Mouse (Mus musculus) hindlimb bud, embryonic 11.5 days (tissue): ENCODE results near the gene Vipr1.
A peak's percentile ranks its signal among the peaks of the same experiment; 100 is the strongest.
"Not testable (repeated sequence)": the region's sequence is repeated elsewhere in the genome, so short reads cannot be mapped to it uniquely, and the experiment has no call there.

Experiments used
- DNase-seq: peaks from one replicate; pipeline ENCODE4 v3.0.0-alpha.2; 2012; ENCODE audit warnings: low read depth, low spot score; ENCODE audit errors: extremely low spot score

The Vipr1 gene

DNA sequence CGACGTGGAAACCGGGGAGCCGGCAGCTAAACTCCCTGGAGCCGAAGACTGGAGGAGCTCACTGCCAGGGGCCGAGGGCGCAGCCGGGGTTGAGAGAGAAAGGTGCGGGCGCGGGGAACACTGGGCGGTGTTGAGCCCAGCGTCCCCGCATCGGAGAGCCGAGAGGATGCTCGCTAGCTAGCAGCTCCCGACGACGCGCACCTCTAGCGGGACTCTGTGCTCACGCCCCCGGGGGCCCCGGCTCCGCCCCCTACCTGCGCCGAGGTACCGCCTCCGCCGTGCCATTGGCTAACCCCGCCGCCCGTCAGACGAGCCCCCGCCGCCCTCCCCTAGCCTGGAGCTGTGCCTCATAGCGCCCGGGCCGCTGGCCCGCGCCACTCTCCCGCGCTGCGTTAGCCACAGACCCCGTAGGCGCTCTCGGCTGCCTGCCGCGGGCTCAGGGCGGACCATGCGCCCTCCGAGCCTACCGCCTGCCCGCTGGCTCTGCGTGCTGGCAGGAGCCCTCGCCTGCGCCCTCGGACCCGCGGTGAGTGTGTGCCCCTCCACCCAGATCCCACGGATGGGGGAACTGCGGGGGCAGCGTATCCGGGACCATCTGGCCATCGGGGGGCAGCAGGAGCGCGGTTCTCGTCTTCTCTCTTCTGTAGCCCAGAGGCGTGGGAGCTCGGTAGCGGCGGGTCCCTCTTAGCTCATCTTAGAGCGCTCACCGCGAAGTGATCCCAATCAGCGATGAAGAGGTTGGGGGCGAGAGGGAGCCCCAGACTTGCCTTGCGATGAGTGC lies at the start of gene Vipr1:
Gene Vipr1 (plus strand): TSS at position 316 of the 781 bp plus-strand sequence.
- no peak for DNase-seq

DNA sequence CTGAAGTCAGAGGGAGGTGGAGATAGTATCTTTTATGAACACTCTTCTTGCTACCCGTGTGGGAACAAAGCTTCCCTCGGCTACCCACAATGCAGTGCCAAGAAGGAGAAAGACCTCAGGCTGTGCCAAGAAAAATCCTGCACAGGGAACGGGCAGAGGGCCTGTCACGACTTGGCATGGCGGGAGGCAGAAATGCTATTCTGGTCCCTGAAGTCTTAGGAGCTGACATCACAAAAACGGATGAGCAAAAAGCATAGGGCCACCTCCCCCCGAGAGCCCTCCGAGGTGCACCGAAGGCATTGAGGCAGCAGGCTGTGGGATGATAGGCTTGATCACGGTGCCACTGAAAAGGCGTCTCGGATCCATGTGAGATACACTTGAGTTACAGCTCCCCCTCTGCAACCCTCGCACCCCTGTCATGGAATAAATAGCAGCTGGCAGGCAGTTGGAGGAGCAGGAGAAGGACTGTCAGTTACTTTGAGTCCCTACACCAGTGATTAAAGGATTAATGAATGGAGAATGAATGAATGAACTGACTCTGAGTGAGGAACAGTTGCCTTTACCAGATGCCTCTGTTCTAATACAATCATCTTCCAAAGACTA lies 49.5 kb upstream of the Vipr1 start:
- no peak for DNase-seq

DNA sequence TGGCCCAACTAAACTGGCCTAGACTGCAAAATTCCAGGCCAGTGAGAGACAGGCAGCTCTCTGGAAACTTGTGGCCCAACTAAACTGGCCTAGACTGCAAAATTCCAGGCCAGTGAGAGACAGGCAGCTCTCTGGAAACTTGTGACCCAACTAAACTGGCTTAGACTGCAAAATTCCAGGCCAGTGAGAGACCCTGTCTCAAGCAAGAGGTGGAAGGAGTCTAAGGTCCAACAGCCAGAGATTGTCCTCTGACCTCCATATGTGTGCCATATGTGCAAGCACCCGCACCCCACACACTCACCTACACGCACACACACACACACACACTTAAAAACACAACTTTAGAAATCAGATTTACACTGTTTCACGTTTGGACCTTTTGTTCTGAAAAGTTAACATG lies 48.7 kb upstream of the Vipr1 start:
- not testable (repeated sequence) for DNase-seq

DNA sequence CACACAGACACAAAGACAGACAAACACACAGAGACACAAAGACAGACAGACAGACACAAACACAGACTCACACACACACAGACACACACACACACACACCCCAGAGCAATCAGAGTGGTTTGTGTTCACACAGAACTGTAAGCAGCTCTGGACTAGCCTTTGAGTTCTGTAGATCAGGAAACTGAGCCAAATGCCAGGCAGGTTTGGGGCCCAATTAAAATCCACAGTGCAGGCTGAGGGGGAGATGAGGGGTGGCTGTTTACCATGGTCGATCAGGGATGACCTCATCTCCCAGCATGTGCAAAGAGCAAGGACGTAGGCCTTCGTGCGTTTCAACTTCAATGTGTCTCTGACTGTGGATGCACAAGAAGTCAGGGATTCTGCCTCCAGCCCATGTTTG lies 47.7 kb upstream of the Vipr1 start:
- DNase-seq = no peak

DNA sequence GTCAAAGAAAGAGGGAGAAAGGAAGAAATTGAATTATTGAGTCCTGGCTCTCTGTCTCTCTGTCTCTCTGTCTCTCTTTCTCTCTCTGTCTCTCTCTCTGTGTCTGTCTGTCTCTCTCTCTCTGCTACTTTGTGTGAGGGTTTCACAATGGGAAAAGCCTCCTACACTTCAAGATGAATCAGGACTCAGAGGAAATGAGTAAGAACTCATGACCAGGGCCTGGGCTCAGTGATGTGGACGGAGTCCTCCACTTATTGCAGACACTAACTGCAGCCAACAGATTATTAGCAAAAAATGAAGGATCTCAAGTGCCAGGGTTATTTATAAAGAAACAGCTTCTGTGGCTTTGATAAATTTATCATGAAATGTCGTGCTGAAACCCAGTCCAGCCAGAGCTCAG lies 44.4 kb upstream of the Vipr1 start:
- no peak for DNase-seq

DNA sequence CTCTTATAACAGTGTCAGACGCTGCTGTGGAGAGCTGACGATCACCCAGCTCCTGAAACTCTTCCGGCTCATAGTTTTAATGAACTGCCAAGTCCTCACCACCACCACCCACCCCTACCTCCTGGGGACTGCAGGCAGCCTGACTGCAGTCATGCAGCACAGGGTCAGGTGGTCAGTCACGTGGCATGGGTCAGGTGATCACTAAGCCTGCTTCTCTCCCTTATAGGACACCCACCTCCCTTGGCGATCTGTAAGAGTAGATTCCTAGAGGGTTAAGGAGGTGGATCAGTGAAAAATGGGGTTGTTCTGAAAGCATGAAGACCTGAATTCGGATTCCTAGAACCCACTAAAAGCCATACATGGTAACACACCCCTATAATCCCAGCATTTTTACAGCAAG lies 43.0 kb upstream of the Vipr1 start:
- DNase-seq = no peak

DNA sequence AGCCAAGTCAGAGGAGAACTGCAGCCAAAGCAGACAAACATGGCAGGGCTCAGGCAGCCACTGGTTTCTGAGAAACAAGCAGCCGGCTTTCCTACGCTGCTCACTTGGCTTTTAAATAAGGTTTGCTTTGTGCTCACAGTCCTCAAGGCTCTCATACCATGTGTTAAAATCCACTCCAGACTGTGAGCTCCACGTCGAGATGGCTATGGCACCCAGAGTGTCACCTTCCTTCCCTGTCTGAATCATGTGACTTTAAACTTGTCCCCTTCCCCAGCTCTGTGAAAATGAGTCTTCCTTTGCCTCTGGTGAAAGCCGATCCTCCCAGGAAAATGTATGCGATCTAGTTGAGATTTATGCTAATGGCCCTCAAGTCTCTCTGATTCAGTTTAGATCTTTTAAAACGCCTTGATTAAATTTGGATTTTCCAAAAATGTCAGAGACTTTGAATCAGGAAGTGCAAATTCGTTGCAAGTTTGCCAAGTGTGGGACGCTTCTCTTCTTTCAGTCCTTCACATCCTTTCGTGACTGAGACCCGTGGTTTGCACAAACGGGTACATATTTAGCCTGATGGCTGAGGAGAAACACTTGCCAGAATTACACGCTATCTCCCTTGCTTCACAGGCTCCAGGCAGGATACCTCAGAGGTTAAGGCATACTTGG lies 42.2 kb upstream of the Vipr1 start:
- no peak for DNase-seq

DNA sequence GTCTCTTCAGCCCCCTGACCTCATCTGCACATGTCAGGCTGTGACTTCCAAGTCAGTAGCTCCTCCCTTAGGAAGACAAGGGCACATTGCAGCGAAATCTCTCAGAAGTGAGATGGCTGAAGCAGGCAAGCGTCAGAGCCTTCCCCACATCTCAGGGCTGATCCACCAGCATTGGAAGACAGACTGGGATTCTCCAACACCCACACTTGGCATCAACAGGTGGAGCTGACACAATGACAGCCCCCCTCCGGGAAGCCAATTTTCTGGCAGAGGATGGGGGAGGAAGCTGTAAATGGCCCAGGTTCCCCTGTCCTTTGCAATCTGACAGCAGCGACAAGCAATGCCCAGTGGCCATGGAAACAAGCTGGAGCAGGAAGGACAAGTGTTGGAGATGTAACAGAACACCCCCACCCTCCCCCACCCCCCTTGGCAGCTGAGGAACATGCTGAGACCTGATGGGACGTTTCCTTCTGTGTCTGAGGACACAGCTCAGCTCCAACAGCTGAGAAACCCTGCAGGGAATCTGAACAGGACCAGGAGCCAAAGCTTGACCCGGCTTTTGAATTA lies 41.6 kb upstream of the Vipr1 start:
- no peak for DNase-seq

DNA sequence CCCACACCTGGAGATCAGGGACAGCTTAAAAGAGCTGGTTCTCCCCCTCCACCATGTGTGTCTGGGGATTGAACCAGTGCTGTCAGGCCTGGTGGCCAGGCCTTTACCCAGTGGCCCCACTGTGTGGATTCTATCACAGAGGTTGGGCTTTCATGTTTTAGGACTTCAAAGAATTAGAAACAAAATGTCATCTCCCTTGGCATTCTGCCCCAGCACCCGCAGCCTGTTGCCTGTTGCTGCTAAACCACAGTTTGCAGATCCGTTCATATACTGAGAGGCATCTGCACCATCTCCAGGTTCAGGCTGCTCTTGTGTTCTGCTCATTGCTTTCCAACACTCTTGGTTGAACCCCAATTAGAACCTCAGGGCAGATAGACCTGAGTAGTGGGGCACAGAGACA lies 40.1 kb upstream of the Vipr1 start:
- no peak for DNase-seq

DNA sequence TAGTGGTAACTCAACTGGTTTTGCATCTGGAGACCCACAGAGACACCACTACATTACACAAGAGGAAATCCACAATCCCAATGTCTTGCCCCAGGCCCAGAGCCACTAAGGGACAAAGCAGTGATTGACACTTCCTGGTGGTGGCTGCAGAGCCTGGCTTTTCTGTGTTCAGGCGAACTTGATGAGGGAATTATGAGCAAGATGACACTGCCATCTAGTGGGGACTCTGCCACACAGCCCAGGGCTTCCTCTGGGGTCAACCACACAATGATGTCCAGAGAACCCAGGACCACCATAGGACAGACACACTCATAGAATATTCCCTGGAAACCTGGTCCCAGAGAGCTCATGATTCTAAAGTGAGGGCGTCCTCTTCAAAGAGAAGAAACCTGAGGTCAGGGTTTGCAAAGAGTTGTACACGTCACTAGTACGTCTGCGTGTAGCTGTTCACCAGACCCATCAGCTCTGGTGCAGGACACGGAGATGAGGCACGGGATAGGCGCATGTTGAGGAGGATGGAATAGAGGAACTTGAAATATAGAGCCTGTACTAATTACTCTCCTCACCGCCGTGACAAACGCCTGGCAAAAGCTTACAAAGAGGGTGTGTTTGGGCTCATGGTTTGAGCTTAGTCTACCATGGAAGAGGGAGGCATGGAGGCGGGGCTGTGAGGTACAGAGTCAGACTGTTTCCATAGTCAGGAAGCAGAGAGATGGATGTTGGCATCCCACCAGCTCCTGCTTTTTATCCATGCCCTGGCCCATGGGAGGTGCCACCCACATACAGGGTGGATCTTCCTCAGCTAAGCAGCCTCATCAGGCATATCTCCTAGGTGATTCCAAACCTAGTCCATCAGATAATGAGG lies 36.9 kb upstream of the Vipr1 start:
- DNase-seq = peak; percentile 76

DNA sequence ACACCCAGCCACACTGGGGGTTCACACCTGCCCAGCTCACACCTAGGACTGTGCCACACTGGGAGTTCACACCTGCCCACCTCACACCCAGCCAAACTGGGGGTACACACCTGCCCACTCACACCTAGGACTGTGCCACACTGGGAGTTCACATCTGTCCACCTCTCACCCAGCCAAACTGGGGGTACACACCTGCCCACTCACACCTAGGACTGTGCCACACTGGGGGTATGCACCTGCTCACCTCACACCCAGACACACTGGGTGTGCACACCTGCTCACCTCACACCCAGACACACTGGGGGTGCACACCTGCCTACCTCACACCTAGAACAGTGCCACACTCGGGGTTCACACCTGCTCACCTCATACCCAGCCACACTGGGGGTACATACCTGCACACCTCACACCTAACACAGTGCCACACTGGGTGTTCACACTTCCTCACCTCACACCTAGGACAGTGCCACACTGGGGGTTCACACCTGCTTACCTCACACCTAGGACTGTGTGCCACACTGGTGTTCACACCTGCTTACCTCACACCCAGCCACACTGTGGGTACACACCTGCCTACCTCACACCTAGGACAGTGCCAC lies 35.9 kb upstream of the Vipr1 start:
- no peak for DNase-seq

DNA sequence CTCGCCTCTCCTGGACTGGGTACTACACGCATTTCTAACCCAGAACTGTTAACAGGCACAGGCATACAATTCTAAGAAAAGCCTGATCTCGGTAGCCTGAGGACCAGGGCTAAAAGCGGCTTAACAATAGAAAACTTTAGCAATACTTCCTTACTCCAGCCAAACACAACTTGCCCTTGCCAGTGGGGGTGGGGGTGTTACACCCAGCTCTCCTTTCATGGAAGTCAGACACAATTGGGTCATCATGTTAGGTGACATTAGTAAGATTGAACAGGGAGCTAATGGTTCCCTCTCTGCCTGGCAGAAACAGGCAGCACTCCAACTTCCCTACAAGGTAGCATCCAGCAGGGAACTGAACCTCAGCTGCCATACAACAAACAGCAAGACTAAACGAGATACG lies 33.1 kb upstream of the Vipr1 start:
- DNase-seq = no peak

DNA sequence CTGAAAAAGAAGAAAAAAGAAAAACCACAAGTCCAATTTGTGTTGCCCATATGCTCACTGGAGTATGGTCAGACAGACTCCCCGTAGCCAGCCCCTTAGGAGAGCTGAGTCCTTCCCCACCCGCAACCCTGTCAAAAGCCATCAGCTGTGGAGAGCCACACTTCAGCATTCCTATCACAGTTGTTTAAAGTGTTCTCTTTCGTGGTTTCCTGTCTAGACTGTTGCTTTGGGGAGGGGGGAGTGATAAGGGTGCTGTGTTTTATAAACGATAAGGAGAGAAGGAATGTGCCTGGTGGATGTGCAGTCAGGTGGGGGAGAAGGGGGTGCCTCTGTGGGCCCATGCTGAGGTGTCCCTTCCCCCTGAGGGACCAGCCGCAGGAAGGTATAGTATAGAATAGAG lies 29.3 kb upstream of the Vipr1 start:
- no peak for DNase-seq

DNA sequence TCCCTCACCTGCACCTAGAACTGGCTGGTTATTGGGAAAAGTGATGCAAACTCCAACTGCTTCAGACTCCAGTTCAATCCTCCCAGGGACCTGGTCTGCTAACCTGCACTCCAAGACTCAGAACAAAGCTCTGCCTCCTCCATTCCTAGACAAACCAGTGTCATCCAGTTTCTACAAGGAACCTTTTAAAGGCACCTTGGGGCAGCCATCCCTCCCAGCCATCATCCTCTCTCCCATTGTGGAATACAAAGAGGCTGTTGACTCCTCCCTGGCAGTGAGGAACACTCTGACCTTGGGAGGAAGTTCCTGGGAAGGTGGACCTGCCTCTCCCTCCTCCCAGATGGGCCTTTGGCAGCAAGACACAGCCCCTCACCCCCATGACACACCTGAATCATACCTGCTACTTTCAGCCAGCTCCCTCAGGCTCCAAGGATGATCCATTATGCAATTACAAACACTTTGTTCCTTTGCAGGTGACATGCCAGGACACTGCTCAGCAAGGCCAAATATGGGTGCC lies 28.2 kb upstream of the Vipr1 start:
- no peak for DNase-seq

DNA sequence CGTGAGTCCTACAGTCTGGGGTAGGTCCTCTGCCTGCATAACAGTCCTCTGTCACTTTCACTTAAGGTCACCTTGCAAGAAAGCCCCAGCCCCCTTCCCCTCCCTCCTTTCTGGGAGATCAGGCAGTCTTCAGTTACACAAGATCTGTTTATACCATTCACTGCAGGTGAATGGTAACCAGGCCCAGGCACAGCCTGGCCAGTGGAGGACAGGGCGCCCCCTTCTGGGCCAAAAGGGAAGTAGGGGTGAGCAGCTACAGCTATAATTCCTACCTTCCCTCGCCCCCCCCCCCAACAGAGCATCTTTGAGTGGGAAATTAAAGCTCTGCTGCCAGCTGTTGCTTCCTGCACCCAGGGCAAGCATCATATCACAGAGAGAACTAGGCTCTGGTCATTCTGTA lies 26.0 kb upstream of the Vipr1 start:
- no peak for DNase-seq

DNA sequence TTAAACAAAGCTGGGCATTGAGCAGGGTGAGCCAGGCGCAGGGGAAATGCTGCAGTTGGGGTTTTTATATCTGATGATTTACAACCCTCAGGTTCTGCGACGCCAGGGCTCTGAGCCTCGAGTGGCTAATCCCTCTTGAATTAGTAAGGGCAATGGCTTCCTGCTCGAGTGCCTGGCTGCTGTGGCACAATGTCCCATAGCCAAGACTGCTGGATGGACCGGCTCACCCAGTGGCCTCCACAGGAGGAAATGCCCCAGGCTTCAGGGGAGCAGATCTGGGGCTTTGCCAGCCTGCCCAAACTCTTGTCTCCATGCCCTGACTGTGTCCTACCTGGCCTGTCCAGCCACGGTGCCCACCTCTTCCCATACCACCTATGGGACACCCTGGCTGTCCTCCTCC lies 23.1 kb upstream of the Vipr1 start:
- no peak for DNase-seq

DNA sequence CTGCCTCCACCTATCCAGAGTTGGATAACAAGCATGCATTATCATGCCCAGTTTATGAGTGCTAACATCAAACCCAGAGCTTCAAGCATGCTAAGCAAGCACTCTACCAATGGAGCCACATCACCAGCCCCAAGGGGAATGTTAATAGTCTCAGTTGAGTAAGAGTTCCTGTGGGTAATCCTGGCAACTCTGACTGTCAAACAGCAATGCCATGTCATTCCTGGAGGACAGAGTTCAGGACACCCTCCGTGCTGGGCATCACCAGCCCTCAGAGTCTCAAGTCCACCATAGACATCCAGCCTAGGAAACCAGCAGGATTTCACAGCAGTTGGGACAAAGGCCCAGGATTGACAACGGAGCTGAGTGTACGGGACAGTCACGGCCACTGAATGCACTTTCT lies 19.3 kb upstream of the Vipr1 start:
- no peak for DNase-seq

DNA sequence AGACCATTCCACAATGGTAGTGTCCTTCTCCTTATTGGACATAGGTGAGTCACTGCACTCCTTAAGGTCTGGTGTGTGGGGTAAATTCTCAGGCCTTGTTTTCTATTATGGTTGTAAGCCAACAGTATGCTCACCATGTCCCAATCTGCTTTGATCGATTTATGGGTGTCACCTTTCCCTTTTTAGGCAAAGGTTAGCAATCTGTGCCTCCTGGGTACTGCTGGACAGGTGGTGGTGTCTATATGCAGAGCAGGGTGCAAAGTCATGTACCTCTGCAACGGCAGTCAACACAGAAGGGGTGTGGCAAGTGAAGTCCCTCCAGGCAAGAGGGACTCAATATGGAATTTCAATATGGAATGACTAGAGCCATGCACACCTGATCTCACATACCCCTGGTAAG lies 17.6 kb upstream of the Vipr1 start:
- no peak for DNase-seq

DNA sequence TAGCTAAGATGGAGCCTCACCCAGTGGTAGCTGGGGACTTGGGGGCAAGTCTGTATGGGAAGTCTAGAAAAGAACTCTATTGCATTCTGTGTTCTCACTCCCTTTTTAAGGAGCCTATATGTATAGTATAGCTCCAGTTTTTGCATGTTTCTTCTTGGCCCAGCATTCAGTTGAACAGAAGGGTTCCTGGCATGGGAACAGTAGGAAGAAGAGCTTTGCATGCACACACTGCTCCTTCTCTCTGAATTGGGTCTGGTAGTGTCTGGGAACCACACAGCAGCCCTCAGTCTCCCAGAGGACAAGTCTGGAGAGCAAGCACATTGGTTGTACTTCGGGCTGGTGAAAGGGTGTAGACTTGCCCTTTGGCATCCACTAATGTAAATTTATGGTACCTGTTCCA lies 11.9 kb upstream of the Vipr1 start:
- DNase-seq = no peak

DNA sequence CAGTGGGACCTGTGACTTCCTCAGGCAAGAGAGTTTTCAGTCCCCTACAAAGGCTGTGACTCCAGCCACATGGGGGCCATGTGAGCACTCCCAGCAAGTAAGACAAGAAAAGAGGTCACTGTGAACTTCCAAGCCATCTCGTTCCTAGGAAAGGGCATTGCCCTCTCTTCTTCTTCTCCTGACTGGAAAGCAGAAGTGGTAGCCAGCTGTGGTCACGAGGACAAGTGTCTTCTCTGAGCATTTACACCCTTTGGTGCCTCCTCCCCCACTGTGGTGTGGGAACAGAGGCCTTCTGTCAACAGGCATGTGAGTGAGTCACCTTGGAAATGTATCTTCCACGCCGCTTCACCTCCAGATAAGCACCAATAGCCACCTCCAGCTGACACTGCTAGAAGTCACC lies 10.6 kb upstream of the Vipr1 start:
- DNase-seq = no peak

DNA sequence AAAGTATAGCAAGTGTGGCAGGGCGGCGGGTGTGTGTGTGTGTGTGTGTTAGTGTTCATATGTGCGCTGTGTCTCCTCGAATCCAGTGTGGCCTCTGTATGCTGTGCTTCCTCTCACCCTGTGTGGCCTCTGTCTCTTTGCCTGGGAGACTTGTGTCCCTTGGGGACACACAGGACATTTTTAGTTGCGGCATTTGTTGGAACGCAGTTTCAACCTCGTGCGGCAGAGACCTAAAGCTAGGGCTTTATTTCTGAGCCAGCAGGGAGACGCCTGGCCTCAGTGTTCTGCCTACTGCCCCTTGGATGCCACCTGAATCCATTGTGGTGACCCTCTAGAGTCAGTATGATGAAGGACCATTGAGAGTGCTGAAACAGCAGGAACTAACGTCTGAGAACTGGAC lies 9.6 kb upstream of the Vipr1 start:
- DNase-seq = no peak
